Mouse (Mus musculus) B cell, adult 2 months (primary cell): Measurements from ENCODE around the gene Dlg4.
"Not testable (repeated sequence)": the region's sequence is repeated elsewhere in the genome, so short reads cannot be mapped to it uniquely, and the experiment has no call there.

Source experiments
- DNase-seq, 2 experiments: peaks; one replicate each; pipeline ENCODE4 v3.0.0; 2022

The Dlg4 gene

GRCm38 (mm10) chr11:69997070-69997509, 19.7 kb upstream of the Dlg4 start:
- peak; percentile 86 to 90 for DNase-seq

- DNase-seq = no peak
Observed at GRCm38 (mm10) chr11:69998567-69999491, 17.9 kb upstream of the Dlg4 start.

- DNase-seq = no peak
Observed at GRCm38 (mm10) chr11:69999666-70000065, 17.1 kb upstream of the Dlg4 start.

GRCm38 (mm10) chr11:70000396-70000898, 16.3 kb upstream of the Dlg4 start, which contains the start of gene Dvl2:
Dvl2 (plus strand) TSS chr11:70000595.
- DNase-seq = peak; percentile 90 to 92

GRCm38 (mm10) chr11:70001159-70001558, 15.6 kb upstream of the Dlg4 start:
- DNase-seq = no peak

DNA sequence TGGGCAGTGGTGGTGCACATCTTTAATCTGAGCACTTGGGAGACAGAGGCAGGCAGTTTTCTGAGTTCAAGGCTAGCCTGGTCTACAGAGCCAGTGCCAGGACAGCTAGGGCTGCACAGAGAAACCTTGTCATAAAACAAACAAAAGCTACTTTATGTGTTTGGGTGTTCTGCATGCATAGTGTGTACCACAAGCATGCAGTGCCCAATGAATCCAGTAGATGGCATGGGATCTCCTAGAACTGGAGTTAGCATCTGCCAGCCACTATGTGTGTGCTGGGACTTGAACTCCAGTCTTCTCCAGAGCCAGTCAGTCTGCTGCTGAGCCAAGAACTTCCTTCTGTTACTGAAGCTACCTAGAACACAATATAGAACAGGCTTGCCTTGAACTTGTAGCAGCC, 14.9 kb upstream of the Dlg4 start:
- DNase-seq = peak; percentile 64 to 69

GRCm38 (mm10) chr11:70002471-70002870, 14.3 kb upstream of the Dlg4 start:
- DNase-seq = no peak

GRCm38 (mm10) chr11:70005521-70005920, 11.2 kb upstream of the Dlg4 start:
- DNase-seq = peak; percentile 49

DNA sequence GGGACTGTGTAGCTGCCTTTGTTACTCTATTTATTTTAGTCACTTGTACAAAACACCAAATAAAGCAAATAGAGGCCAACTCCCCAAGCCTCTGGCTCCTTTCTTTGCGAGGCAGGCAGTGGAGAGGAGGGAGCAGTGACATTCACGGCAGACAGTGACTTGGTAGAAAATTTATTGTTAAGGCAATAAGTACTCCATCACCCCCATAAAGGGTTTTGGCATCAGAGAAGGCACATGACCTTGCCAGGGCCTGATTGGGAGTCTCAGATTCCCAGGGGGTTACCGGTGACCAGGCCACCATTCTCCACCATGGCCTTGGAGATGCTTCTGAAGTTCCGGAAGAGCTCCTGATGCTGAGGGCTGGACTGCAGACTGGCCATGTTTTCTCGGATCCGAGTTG, 6.7 kb upstream of the Dlg4 start:
- no peak for DNase-seq

- DNase-seq = no peak
Observed at GRCm38 (mm10) chr11:70010548-70010947, 6.2 kb upstream of the Dlg4 start.

GRCm38 (mm10) chr11:70010961-70011360, 5.8 kb upstream of the Dlg4 start:
- no peak for DNase-seq

- no peak for DNase-seq
Observed at GRCm38 (mm10) chr11:70012931-70013330, 3.8 kb upstream of the Dlg4 start.

GRCm38 (mm10) chr11:70013408-70013807, 3.3 kb upstream of the Dlg4 start:
- no peak for DNase-seq

GRCm38 (mm10) chr11:70014051-70014450, 2.7 kb upstream of the Dlg4 start:
- no peak for DNase-seq

DNA sequence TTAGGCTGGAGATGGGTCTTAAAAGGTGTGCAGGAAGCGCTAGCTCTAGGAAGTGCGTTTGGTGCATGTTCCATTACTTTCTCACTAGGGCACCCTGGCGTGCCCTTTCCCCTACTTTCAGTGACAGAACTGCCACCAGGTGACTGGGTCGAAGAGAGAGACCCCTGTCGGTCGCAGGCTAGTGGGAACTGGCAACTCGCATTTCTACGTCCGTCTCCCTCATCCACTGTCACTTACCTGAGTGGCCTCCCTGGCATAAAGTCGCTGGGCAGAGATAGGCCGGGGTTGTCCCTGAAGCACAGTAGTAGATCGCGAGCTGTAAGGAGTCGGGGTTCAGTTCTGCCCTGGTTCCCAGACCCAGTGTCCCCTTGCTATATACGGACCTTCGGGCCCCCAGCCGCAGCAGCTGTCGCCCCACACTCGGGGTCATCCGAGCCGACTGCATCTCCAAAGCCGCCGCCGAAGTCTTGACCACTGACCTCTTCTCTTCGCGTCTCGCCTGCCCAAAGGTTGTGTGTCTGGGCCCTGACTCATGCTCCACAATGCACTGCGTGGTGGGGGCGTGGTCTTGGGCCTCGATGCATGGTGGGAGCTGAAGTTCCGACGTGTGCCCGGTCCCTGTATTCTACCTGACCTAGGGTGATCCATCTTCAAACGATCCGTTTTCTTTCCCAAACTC, 1.7 kb upstream of the Dlg4 start, which contains the start of gene Acadvl:
Gene Acadvl (minus strand): TSS at position 532 of the 679 bp plus-strand sequence.
- peak; percentile 85 to 87 for DNase-seq

- DNase-seq = no peak
Observed at GRCm38 (mm10) chr11:70015677-70016076, 1.1 kb upstream of the Dlg4 start.

GRCm38 (mm10) chr11:70016177-70016576, 565 bp upstream of the Dlg4 start:
- not testable (repeated sequence) for DNase-seq

- no peak for DNase-seq
Observed at GRCm38 (mm10) chr11:70017199-70017767, 541 bp downstream of the Dlg4 start.

- no peak for DNase-seq
Observed at GRCm38 (mm10) chr11:70018131-70018990, 1.6 kb downstream of the Dlg4 start.

- DNase-seq = no peak
Observed at GRCm38 (mm10) chr11:70019495-70020021, 2.8 kb downstream of the Dlg4 start.

DNA sequence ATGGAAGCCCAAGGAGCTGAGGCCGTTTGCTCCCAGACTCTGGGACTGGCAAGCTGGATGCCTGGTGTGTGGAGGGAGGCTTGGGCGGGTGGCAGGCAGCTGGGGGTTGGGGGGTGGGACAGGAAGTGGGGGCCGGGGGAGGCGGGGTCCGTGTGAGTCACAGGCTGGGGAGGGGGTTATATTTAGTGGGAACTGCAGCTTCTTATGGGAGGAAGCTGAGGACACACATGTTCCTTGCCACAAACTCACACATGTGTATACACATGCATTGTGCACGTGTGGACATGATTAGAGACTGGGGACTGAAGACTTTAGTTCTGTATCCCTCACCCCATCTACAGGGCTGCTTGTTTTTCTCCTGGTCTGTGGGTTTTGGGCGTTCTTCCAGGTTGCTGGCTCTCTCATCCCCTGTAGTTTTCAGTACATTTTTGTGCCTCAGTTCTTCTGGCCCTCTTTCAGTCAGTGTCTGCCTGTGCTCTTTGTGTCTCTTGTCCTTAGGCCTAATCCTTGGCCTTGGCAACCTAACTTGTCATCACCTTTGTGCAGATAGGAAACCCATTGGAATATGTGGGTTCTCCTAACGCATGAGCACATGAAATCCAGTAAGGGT, 3.4 kb downstream of the Dlg4 start:
- DNase-seq = no peak
